Mouse (Mus musculus): ENCODE measurements at regions not wholly inside any gene's neighbourhood (a gene's known extent, or its start where the extent isn't known, plus 50 kb on each side); places are given as distances from the start of the nearest gene placed in this dataset.

GRCm38 (mm10) chr2:106210773-106211172 lies 207.4 kb upstream of the Dnajc24 start:
- TF ChIP-seq CTCF (IDR thresholded peaks at IDR 0.05; ENCODE audit: insufficient read depth, low read depth, low read length) (no peak), POLR2A (IDR thresholded peaks at IDR 0.05; ENCODE audit: insufficient read depth, low read depth, low read length) (no peak)

All from olfactory bulb, adult 2 months (tissue).